Mouse (Mus musculus) gastrocnemius, postnatal 25 days (tissue): ENCODE data around the gene Zc3h7b. TPM values are rescaled to one million over a fixed set of nuclear protein-coding genes. Genes with fewer than 3 reads are reported as not detected.

ENCODE experiments used
- DNase-seq: peaks from one replicate; pipeline ENCODE4 v3.0.0; 2022
- total RNA-seq, 2 experiments: library from RNA; stranded (reverse); gene quantifications; 1 replicate in 1 of 2; 2 replicates in 1 of 2; pipeline ENCODE4 v1.2.3; 2021

The Zc3h7b gene
- total RNA-seq, 2 experiments from 2014 or later = 29.1 to 29.5 TPM

DNA sequence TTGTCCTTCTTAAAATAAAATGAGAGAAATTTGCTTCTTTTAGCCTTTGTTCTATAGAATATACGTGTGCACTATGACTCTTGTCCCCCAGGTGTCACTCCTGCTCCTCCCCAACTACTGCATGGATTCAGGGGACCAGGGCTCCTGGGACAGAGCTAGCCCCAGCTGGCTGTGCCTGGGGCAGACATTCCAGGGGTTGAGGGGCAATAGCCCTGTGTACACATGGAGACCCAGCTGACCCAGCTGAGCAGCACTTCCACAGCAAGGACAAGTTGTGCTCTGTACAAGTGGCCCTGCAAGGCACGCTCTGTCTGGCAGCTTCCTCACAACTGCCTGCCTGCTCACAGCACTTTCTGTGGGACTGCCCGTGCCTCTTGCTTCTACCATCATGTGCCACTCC, 51.4 kb downstream of the Zc3h7b start:
- DNase-seq = no peak

DNA sequence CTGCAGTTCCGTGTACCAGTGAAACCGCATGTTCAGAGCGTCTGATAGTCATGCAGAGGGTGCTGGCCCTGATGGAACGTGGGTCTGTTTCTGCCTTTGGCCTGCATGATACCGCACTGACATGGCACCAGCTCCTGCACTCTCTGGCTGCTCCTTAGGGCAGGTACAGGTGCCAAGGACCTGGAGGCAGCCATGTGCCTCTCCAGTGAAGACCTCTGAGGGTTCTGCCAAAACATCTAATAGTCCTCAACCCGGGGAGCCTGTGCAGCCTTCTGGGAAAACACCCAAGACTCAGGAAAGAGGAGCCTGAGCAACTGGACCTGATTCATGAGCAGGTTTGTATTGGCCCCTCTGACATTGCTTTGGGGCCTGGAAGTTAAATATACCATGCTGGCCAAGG, 53.0 kb downstream of the Zc3h7b start:
- DNase-seq = peak; percentile 67

- no peak for DNase-seq
Observed at GRCm38 (mm10) chr15:81798421-81798820, 53.6 kb downstream of the Zc3h7b start.

DNA sequence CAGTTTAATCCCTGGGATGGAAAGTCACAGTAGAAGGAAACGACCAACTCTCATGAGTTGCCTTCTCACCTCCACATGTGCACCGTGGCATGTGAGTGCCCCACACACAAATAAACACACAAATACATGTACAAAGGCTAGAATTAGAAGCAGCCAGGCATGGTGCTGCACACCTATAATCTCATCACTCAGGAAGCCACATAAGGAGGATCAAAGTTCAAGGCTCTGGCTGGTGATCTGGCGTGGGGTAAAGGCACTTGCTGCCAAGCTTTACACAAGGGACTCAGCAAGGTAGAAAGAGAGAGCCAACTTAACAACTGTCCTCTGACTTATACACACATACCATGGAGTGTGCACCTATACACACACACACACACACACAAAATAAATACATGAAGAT, 55.5 kb downstream of the Zc3h7b start:
- DNase-seq = no peak

DNA sequence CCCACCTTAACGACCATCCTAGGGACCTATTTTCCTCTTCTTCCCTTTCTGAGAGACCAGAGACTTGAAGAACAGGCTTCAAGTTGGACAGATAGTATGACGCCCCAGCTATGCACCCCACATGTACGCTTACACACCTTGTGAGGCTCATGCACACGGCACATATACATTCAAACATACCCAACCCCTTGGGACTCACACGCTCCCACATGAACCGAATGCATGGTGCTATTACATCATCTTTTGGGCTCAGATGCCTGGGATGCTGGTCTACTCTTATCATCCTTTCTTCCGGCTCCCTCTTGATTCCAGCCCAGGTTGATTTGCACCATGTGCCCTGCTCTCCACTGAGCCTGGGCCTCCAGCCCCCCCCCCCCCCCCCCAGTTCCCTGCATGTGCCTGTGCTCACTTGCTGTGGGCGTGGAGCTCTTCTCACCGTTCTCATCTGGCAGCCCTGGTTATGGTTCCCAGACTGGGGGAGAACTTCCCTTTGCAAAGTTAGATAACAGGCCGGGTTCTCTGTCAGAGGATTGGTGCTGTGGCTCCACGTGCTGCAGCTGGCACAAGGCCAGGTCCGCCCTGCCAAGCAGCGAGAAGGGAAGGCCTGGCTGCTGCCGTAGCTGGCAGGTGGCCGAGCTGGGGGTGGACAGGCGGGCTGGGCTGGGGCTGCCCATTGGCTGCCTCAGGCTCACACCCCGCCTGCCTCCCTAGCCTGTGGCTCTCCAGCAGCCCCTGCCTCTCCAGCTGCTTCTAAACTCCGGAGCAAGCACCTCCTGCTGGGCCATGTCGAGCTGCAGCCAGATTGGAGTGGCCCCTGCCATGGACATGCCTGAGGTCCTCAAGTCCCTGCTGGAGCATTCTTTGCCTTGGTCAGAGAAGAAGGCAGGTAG, 57.4 kb downstream of the Zc3h7b start, which contains the start of gene Tef:
TSS of gene Tef (plus strand) at position 421 of the 890 bp plus-strand sequence.
- DNase-seq = peak; percentile 100

DNA sequence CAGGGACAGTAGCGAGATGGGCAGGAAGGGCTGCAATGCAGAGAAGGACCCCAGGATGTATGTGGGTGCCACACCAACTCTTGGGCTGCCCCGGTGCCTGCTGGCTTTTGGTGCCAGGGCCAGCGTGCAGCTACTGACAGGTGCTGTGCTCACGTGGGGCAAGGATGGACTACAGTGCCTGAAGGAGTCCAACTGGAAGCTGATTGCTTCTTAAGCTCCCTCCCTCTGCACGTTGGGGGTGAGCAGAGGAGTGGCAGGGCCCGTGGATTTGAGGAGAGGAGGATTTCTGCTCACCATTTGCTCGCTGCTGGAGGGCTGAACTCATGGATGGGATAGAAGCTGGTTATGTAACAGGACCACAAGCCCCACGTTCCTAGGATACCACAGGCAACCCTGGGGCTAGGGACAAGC, 58.1 kb downstream of the Zc3h7b start:
- DNase-seq = peak; percentile 78

DNA sequence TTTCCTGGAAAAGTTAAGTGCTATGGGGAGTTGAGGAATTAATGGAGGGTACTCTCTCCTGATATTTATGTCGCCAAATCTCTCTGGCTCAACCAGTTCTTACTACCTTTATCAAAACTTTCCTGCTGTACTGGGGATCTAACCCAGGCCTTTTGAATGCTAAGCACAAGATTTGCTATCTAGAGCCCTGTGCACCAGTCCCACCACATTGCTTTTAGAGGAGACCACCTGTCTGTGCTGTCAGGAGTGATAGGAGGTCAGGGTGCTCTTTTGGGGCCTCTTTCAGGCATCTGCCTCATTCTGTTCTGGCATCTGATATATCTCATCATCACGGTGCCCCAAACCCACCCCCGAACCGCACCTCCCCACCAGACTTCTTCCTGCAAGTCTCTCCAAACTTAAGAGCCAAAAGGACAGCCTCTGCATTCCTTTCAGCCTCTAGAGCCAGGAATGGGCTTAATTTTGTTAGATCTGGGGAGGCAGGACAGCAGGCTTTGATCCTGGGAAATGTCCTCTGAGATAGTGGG, 58.6 kb downstream of the Zc3h7b start:
- DNase-seq = no peak

DNA sequence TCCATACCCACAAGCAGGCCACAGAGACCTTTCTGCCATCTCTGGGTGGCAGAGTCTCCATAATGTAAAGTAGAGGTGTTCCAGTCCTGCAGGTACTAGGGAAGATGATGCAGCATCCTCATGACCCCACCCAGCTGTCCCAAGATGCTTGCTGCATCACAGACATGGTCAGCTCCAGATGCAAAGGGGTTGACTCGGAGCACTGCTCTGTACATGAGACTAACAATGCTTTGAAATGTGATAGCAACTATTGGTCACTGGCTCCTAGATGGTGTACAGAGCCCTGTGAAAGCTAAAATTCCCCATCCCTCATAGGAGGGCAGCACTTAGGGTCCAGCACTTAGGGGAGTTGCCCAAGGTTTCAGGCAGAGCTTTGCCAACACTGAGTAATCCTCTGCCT, 59.3 kb downstream of the Zc3h7b start:
- DNase-seq = no peak

DNA sequence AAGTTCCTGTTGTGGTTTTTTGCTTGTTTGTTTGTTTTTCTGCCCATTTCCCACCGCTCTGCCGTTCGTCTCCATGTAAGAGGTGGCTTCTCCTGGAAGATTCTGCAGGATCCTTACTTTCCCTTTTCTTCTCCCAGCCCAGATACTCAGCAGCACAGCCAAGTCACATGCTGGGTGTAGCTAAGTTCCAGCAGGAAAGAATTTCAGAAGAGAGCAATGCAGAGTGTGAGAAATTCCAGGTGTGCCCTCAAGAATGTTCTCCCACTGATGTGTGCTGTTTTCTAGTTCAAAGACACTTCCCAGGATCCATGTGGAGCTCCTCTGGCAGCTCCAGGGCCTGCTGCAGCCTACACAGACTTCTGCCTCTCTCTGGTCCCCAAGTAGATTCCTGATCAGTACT, 60.0 kb downstream of the Zc3h7b start:
- no peak for DNase-seq

- DNase-seq = no peak
Observed at GRCm38 (mm10) chr15:81805624-81806023, 60.8 kb downstream of the Zc3h7b start.

GRCm38 (mm10) chr15:81806621-81807404, 62.0 kb downstream of the Zc3h7b start:
- no peak for DNase-seq

- DNase-seq = no peak
Observed at GRCm38 (mm10) chr15:81808799-81809198, 63.9 kb downstream of the Zc3h7b start.

GRCm38 (mm10) chr15:81809550-81809949, 64.7 kb downstream of the Zc3h7b start:
- DNase-seq = no peak

- peak; percentile 97 for DNase-seq
Observed at GRCm38 (mm10) chr15:81810150-81810549, 65.3 kb downstream of the Zc3h7b start.

DNA sequence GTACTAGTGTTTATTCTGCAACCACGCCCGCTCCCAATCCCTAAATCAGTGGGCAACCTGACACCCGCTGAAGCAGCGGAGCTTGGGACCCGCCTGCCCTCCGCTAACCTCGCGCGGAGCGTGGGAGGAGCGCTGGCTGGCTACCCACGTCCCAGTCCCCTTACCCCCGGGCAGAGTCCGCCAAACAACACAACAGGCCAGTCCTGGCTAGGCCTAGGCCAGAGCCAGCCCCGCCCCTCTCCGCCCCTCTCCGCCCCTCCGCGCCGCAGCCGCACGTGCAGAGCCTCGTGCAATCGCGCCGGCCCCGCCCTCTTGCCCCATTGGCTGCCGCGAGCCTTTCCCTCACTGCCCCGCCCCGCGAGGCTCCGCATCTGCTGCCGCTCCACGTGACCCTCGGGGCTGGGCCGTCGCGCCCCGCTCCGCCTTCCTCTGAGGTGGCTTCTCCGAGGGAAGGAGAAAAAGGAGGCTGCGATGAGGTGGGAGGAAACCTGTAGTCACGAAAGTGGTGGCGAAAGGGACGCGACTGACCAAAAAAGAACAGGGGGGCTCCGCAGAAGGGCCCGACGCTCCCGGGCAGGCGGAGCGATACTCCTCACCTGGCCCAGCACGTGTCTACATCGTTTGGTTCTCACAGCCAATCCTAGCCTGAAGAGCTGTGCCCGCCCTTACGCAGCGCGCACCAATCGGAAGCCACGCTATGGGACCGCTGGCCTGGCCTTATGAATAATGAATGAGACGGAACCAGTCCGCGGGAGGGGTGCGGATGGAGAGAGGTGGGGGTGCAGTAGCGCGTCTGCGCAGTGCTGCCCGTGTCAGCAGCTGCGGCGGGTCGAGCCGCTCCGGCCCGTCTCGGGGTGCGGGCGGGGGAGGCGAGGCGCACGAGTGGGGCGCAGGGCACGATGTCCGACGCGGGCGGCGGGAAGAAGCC, 66.1 kb downstream of the Zc3h7b start:
- peak; percentile 99 for DNase-seq

- DNase-seq = no peak
Observed at GRCm38 (mm10) chr15:81811599-81811996, 66.7 kb downstream of the Zc3h7b start.

- no peak for DNase-seq
Observed at GRCm38 (mm10) chr15:81812287-81812686, 67.4 kb downstream of the Zc3h7b start.

GRCm38 (mm10) chr15:81812696-81813631, 68.1 kb downstream of the Zc3h7b start:
- DNase-seq = no peak

GRCm38 (mm10) chr15:81813986-81814705, 69.3 kb downstream of the Zc3h7b start:
- DNase-seq = no peak
